Mouse (Mus musculus) small intestine, adult 2 months (tissue): Measurements from ENCODE around the gene Wfdc15b.

Experiments
- CTCF ChIP-seq: fragments of 200-500 bp; IDR thresholded peaks from 2 replicates; pipeline ENCODE4 v1.5.1; 2012; ENCODE audit warnings: low read depth, mild to moderate bottlenecking, control low read depth, inconsistent platforms, low read length, moderate library complexity, mixed read lengths; ENCODE audit not compliant: insufficient replicate concordance, insufficient read length; ENCODE audit errors: extremely low read depth
- POLR2A ChIP-seq: fragments of 200-500 bp; IDR thresholded peaks from 2 replicates; pipeline ENCODE4 v1.6.1; 2012; ENCODE audit warnings: low read depth, mild to moderate bottlenecking, control low read depth, inconsistent platforms, low read length, moderate library complexity

GRCm38 (mm10) chr2:164206676-164207075, 14.8 kb downstream of the Wfdc15b start:
- TF ChIP-seq CTCF: no peak
- TF ChIP-seq POLR2A: no peak
